Comparison of ENCODE assay signal across 7 mouse cellular contexts in genomic region chr13:23534368-23535131, GRCm38 (mm10). TPM values are rescaled to one million over a fixed set of nuclear protein-coding genes. Genes with fewer than 3 reads are reported as not detected.
DNase-seq lines count a peak whose midpoint lies in the region; ATAC-seq and TF ChIP-seq lines count a peak whose summit lies in the region.

No protein-coding gene starts in this region.

- DNase-seq in embryonic facial prominence, embryonic 10.5 days (ENCODE audit: low spot score) = peak; percentile 59
- no peak for DNase-seq in heart, postnatal 0 days (ENCODE audit: low spot score)
- DNase-seq in ovary, postnatal 36 days (ENCODE audit: low spot score) = no peak
- no peak for DNase-seq in left cerebral cortex, postnatal 25 days (ENCODE audit: low spot score in 2 of 2)

- no peak for TF ChIP-seq CTCF in heart, postnatal 0 days (IDR thresholded peaks at IDR 0.05; ENCODE audit: low read depth)

- H3K4me2 ChIP-seq in heart, postnatal 0 days (ENCODE audit: low read depth, low read length) = peak overlapping the region; percentile 79

- H3K9ac ChIP-seq in heart, postnatal 0 days (replicated peaks; ENCODE audit: low read depth, low read length) = peak overlapping the region; percentile 59; the same call in 1 of the 2 replicates

- under 1% methylated on average over 15 of the region's 15 CpGs for WGBS in embryonic facial prominence, embryonic 10.5 days
- 1% methylated on average over 15 of the region's 15 CpGs for WGBS in heart, postnatal 0 days
- whole genome bisulfite sequencing in macrophage (ENCODE audit: missing documents) = 1% methylated on average over 15 of the region's 15 CpGs

- intact Hi-C loops in left cerebral cortex, postnatal 25 days (cut with DNase I) = loop anchor here (5.0 kb wide), 3 partner anchors 88 to 1817 kb away; partner anchors contain the start of genes Hist1h1c, Hist1h1e, Hist1h2ai and Hist1h2be

- H3K79me2 ChIP-seq in macrophage (ENCODE audit: inconsistent target) = no peaks in the 10 kb centered on the region

- no peak for ATAC-seq in megakaryocyte, adult 5-6 weeks (ENCODE audit: poor library complexity, severe bottlenecking)
- no peak for ATAC-seq in heart, postnatal 0 days (ENCODE audit: insufficient read depth, low read depth)

- TF ChIP-seq EP300 in heart, postnatal 0 days (IDR thresholded peaks at IDR 0.05; ENCODE audit: low read depth) = no peak

- peaks cover 61% of the 10 kb centered on the region for H3K4me1 ChIP-seq in megakaryocyte, embryonic 14.5 days
- peaks cover 36% of the 10 kb centered on the region for H3K4me1 ChIP-seq in embryonic facial prominence, embryonic 10.5 days
- H3K4me1 ChIP-seq in heart, postnatal 0 days (ENCODE audit: control insufficient read depth, insufficient read depth) = peaks cover 12% of the 10 kb centered on the region

- H3K9me3 ChIP-seq in megakaryocyte, embryonic 14.5 days = no peaks in the 10 kb centered on the region
- no peaks in the 10 kb centered on the region for H3K9me3 ChIP-seq in embryonic facial prominence, embryonic 10.5 days
- no peaks in the 10 kb centered on the region for H3K9me3 ChIP-seq in heart, postnatal 0 days (replicated peaks; ENCODE audit: control insufficient read depth, low read length)

- H3K27me3 ChIP-seq in megakaryocyte, embryonic 14.5 days (replicated peaks) = no peaks in the 10 kb centered on the region
- no peaks in the 10 kb centered on the region for H3K27me3 ChIP-seq in embryonic facial prominence, embryonic 10.5 days (replicated peaks; ENCODE audit: low read depth, poor library complexity, severe bottlenecking)
- no peaks in the 10 kb centered on the region for H3K27me3 ChIP-seq in heart, postnatal 0 days (ENCODE audit: control insufficient read depth, insufficient read depth, low read length)

- H3K27ac ChIP-seq in embryonic facial prominence, embryonic 10.5 days (replicated peaks) = peak overlapping the region; percentile 94
- H3K27ac ChIP-seq in heart, postnatal 0 days (ENCODE audit: low read depth) = peak overlapping the region; percentile 100
- peak overlapping the region; percentile 89 for H3K27ac ChIP-seq in macrophage

- H3K36me3 ChIP-seq in megakaryocyte, embryonic 14.5 days (replicated peaks; ENCODE audit: low read length) = no peaks in the 10 kb centered on the region
- no peaks in the 10 kb centered on the region for H3K36me3 ChIP-seq in embryonic facial prominence, embryonic 10.5 days (replicated peaks)
- H3K36me3 ChIP-seq in heart, postnatal 0 days (replicated peaks; ENCODE audit: control insufficient read depth, insufficient read depth, low read length) = no peaks in the 10 kb centered on the region
- no peaks in the 10 kb centered on the region for H3K36me3 ChIP-seq in macrophage (ENCODE audit: inconsistent target)

- H3K4me3 ChIP-seq in megakaryocyte, embryonic 14.5 days (replicated peaks) = peak overlapping the region; percentile 95
- H3K4me3 ChIP-seq in embryonic facial prominence, embryonic 10.5 days = peak overlapping the region; percentile 60
- peak overlapping the region; percentile 60 for H3K4me3 ChIP-seq in heart, postnatal 0 days (ENCODE audit: low read depth, low read length)
- peak overlapping the region; percentile 41 for H3K4me3 ChIP-seq in macrophage (ENCODE audit: inconsistent target)

RNA-seq across cellular contexts. Expression of gene Hist1h3g, which starts 0.7 kb away (rescaled TPM):
- polyA plus RNA-seq in megakaryocyte, embryonic 14.5 days (2012; ENCODE audit: insufficient read depth, low replicate concordance) = 5.7 and 16.4 TPM in 2 replicates
- total RNA-seq in megakaryocyte, adult 5-6 weeks (2015) = 225 and 241 TPM in 2 replicates
- total RNA-seq in megakaryocyte, adult 5-6 weeks (2017) = 441 and 668 TPM in 2 replicates
- polyA plus RNA-seq in embryonic facial prominence, embryonic 10.5 days (2016; fragmentation: Nextera tagmentation; extraction: Ambion mirVana) = 6.5 and 7.7 TPM in 2 replicates
- total RNA-seq in heart, postnatal 0 days (2014; rRNA removed; ENCODE audit: low replicate concordance) = 709 and 989 TPM in 2 replicates
- 2.4 and 2.5 TPM in 2 replicates for polyA plus RNA-seq in heart, postnatal 0 days (2015; fragmentation: Nextera tagmentation; extraction: Ambion mirVana)
- total RNA-seq in macrophage (2018; cell fraction: chromatin; rRNA removed) = 1 to 10 TPM in 3 of 26 experiments, not detected in 23; 2.6 to 6.9 (median 3.0) TPM
- 10 to 100 TPM in 3 of 26 experiments, 1 to 10 TPM in 21, under 1 TPM in 2; 0.91 to 17.1 (median 3.1) TPM for total RNA-seq in macrophage (2018; cell fraction: cytosol; rRNA removed)
- 1 to 10 TPM in 3 of 26 experiments, not detected in 23; 2.4 to 9.1 (median 2.4) TPM for total RNA-seq in macrophage (2018; cell fraction: nucleus; rRNA removed)
- not detected in 3 replicates for polyA plus RNA-seq in macrophage (2018)
- total RNA-seq in left cerebral cortex, postnatal 25 days (2021) = 1 to 10 TPM; 3.1 to 4.6 TPM

RNA-seq across cellular contexts. Expression of gene Hist1h2af, which starts 0.8 kb away (rescaled TPM):
- polyA plus RNA-seq in megakaryocyte, embryonic 14.5 days (2012; ENCODE audit: insufficient read depth, low replicate concordance) = 37.2 and 163 TPM in 2 replicates
- total RNA-seq in megakaryocyte, adult 5-6 weeks (2015) = 61.9 and 91.1 TPM in 2 replicates
- total RNA-seq in megakaryocyte, adult 5-6 weeks (2017) = 1,786 and 1,821 TPM in 2 replicates
- polyA plus RNA-seq in embryonic facial prominence, embryonic 10.5 days (2016; fragmentation: Nextera tagmentation; extraction: Ambion mirVana) = 4.8 and 5.5 TPM in 2 replicates
- 369 and 922 TPM in 2 replicates for total RNA-seq in heart, postnatal 0 days (2014; rRNA removed; ENCODE audit: low replicate concordance)
- polyA plus RNA-seq in heart, postnatal 0 days (2015; fragmentation: Nextera tagmentation; extraction: Ambion mirVana) = 1.3 and 2.6 TPM in 2 replicates
- total RNA-seq in macrophage (2018; cell fraction: chromatin; rRNA removed) = 10 to 100 TPM in 2 of 26 experiments, 1 to 10 TPM in 5, not detected in 19; 3.1 to 25.0 (median 5.3) TPM
- total RNA-seq in macrophage (2018; cell fraction: cytosol; rRNA removed) = 10 to 100 TPM in 15 of 26 experiments, 1 to 10 TPM in 11; 2.6 to 50.6 (median 16.0) TPM
- total RNA-seq in macrophage (2018; cell fraction: nucleus; rRNA removed) = 10 to 100 TPM in 1 of 26 experiments, 1 to 10 TPM in 14, not detected in 11; 2.4 to 22.9 (median 4.9) TPM
- not detected in 3 replicates for polyA plus RNA-seq in macrophage (2018)
- total RNA-seq in left cerebral cortex, postnatal 25 days (2021) = 1 to 10 TPM; 1.6 to 3.9 TPM

RNA-seq across cellular contexts. Expression of gene Hist1h4h, which starts 3.7 kb away (rescaled TPM):
- 443 and 574 TPM in 2 replicates for polyA plus RNA-seq in megakaryocyte, embryonic 14.5 days (2012; ENCODE audit: insufficient read depth, low replicate concordance)
- 61.7 and 63.9 TPM in 2 replicates for total RNA-seq in megakaryocyte, adult 5-6 weeks (2015)
- total RNA-seq in megakaryocyte, adult 5-6 weeks (2017) = 1,033 and 1,202 TPM in 2 replicates
- polyA plus RNA-seq in embryonic facial prominence, embryonic 10.5 days (2016; fragmentation: Nextera tagmentation; extraction: Ambion mirVana) = 2.7 and 3.0 TPM in 2 replicates
- 3,824 and 4,565 TPM in 2 replicates for total RNA-seq in heart, postnatal 0 days (2014; rRNA removed; ENCODE audit: low replicate concordance)
- polyA plus RNA-seq in heart, postnatal 0 days (2015; fragmentation: Nextera tagmentation; extraction: Ambion mirVana) = 30.4 and 37.5 TPM in 2 replicates
- total RNA-seq in macrophage (2018; cell fraction: chromatin; rRNA removed) = 10 to 100 TPM in 17 of 26 experiments, 1 to 10 TPM in 7, not detected in 2; 2.5 to 65.3 (median 15.5) TPM
- 100 to 1,000 TPM in 8 of 26 experiments, 10 to 100 TPM in 18; 16.2 to 226 (median 79.6) TPM for total RNA-seq in macrophage (2018; cell fraction: cytosol; rRNA removed)
- total RNA-seq in macrophage (2018; cell fraction: nucleus; rRNA removed) = 100 to 1,000 TPM in 1 of 26 experiments, 10 to 100 TPM in 22, 1 to 10 TPM in 3; 3.2 to 104 (median 26.4) TPM
- polyA plus RNA-seq in macrophage (2018) = 1.0 to 1.9 TPM in 2 of 3 replicates, not detected in the other
- total RNA-seq in left cerebral cortex, postnatal 25 days (2021) = 100 to 1,000 TPM; 300 to 349 TPM

RNA-seq across cellular contexts. Expression of gene Hist1h2bh, which starts 8.6 kb away (rescaled TPM):
- 1.4 and 2.0 TPM in 2 replicates for polyA plus RNA-seq in megakaryocyte, embryonic 14.5 days (2012; ENCODE audit: insufficient read depth, low replicate concordance)
- total RNA-seq in megakaryocyte, adult 5-6 weeks (2015) = 32.3 and 36.5 TPM in 2 replicates
- total RNA-seq in megakaryocyte, adult 5-6 weeks (2017) = 143 and 176 TPM in 2 replicates
- polyA plus RNA-seq in embryonic facial prominence, embryonic 10.5 days (2016; fragmentation: Nextera tagmentation; extraction: Ambion mirVana) = 1.1 TPM in 2 replicates
- 82.5 and 133 TPM in 2 replicates for total RNA-seq in heart, postnatal 0 days (2014; rRNA removed; ENCODE audit: low replicate concordance)
- polyA plus RNA-seq in heart, postnatal 0 days (2015; fragmentation: Nextera tagmentation; extraction: Ambion mirVana) = 0.25 and 0.31 TPM in 2 replicates
- 1 to 10 TPM in 1 of 26 experiments, under 1 TPM in 7, not detected in 18; 0.51 to 1.7 (median 0.67) TPM for total RNA-seq in macrophage (2018; cell fraction: chromatin; rRNA removed)
- total RNA-seq in macrophage (2018; cell fraction: cytosol; rRNA removed) = 1 to 10 TPM in 22 of 26 experiments, under 1 TPM in 4; 0.50 to 6.2 (median 1.7) TPM
- total RNA-seq in macrophage (2018; cell fraction: nucleus; rRNA removed) = 1 to 10 TPM in 3 of 26 experiments, under 1 TPM in 10, not detected in 13; 0.24 to 2.9 (median 0.72) TPM
- polyA plus RNA-seq in macrophage (2018) = 0.09 to 0.34 TPM (median 0.15 TPM) in 3 replicates
- total RNA-seq in left cerebral cortex, postnatal 25 days (2021) = under 1 TPM; 0.57 to 0.87 TPM

RNA-seq across cellular contexts. Expression of gene Hist1h3f, which starts 9.3 kb away (rescaled TPM):
- 7.0 TPM in 1 of 2 replicates, not detected in the other for polyA plus RNA-seq in megakaryocyte, embryonic 14.5 days (2012; ENCODE audit: insufficient read depth, low replicate concordance)
- 43.8 and 48.7 TPM in 2 replicates for total RNA-seq in megakaryocyte, adult 5-6 weeks (2015)
- total RNA-seq in megakaryocyte, adult 5-6 weeks (2017) = 145 and 146 TPM in 2 replicates
- polyA plus RNA-seq in embryonic facial prominence, embryonic 10.5 days (2016; fragmentation: Nextera tagmentation; extraction: Ambion mirVana) = 0.97 and 1.2 TPM in 2 replicates
- 441 and 779 TPM in 2 replicates for total RNA-seq in heart, postnatal 0 days (2014; rRNA removed; ENCODE audit: low replicate concordance)
- 0.29 and 0.45 TPM in 2 replicates for polyA plus RNA-seq in heart, postnatal 0 days (2015; fragmentation: Nextera tagmentation; extraction: Ambion mirVana)
- 1 to 10 TPM in 12 of 26 experiments, under 1 TPM in 3, not detected in 11; 0.66 to 8.1 (median 1.7) TPM for total RNA-seq in macrophage (2018; cell fraction: chromatin; rRNA removed)
- total RNA-seq in macrophage (2018; cell fraction: cytosol; rRNA removed) = 10 to 100 TPM in 8 of 26 experiments, 1 to 10 TPM in 17, under 1 TPM in 1; 0.94 to 20.0 (median 7.1) TPM
- total RNA-seq in macrophage (2018; cell fraction: nucleus; rRNA removed) = 1 to 10 TPM in 13 of 26 experiments, under 1 TPM in 7, not detected in 6; 0.48 to 6.5 (median 1.5) TPM
- polyA plus RNA-seq in macrophage (2018) = not detected in 3 replicates
- total RNA-seq in left cerebral cortex, postnatal 25 days (2021) = 10 to 100 TPM; 16.0 to 17.8 TPM

Comparison
In these comparisons a context has a peak if more than half of its experiments do, and no peak if none do; other contexts are left out.
1. H3K4me3 ChIP-seq: peak in every context shown above with its lines; median percentile 95 in megakaryocyte, embryonic 14.5 days; 60 in embryonic facial prominence, embryonic 10.5 days; 60 in heart, postnatal 0 days; 41 in macrophage.
2. RNA of gene Hist1h4h, which starts 3.7 kb away (polyA plus RNA-seq): 443 to 574 TPM in megakaryocyte, embryonic 14.5 days; 30.4 to 37.5 TPM in heart, postnatal 0 days, 2.7 to 3.0 TPM in embryonic facial prominence, embryonic 10.5 days and 1.0 to 1.9 TPM in macrophage; every median in the first group is over 10 times any median in the second.
3. Peak in every context shown above with its lines, with median percentiles within 50 percentile points of each other: H3K27ac ChIP-seq.